Mouse (Mus musculus): ENCODE results near the gene Utp6. TPM values are rescaled to one million over a fixed set of nuclear protein-coding genes. Genes with fewer than 3 reads are reported as not detected.

Gene Utp6
- total RNA-seq, 4 experiments from 2014 or later, result 25.3 to 31.4 (median 28.2) TPM

DNA sequence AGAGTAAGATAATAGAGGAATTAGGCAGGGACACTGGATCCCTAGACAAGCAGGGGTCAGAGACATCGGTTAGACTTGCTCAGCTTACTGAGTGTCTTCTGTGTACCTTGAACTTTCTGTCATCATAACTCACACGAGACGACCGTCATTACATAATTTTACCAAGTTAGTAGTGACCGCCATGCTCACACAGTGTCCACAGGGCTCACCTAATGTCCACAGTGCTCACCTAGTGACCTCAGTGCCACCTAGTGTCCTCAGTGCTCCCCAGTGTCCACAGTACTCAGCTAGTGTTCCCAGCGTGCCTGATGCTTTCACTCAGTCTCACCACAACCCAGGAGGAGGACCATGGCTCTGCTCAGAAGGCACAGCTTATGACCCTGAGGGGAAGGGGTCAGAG lies 77.4 kb downstream of the Utp6 start:
- DNase-seq (ENCODE audit: low spot score in 2 of 2), result no peak

Other genes starting within 250 kb of the Utp6 start
- gene Suz12, start 30.7 kb upstream of the Utp6 start, total RNA-seq (2022), result 10 to 100 TPM; 34.4 to 48.9 (median 44.7) TPM
- gene Crlf3, start 118.6 kb upstream of the Utp6 start, total RNA-seq (2022), result 10 to 100 TPM; 16.1 to 23.6 (median 21.1) TPM
- 1 to 10 TPM; 3.4 to 4.9 (median 3.6) TPM for gene Atad5, start 127.0 kb upstream of the Utp6 start, total RNA-seq (2022)
- 10 to 100 TPM in 3 of 4 experiments, 1 to 10 TPM in 1; 7.5 to 14.8 (median 10.9) TPM for gene Tefm, start 179.8 kb upstream of the Utp6 start, total RNA-seq (2022)
- 10 to 100 TPM in 2 of 4 experiments, 1 to 10 TPM in 2; 6.9 to 12.6 (median 9.4) TPM for gene Adap2, start 191.7 kb upstream of the Utp6 start, total RNA-seq (2022)
- gene Rnf135, start 221.5 kb upstream of the Utp6 start, total RNA-seq (2022), result 1 to 10 TPM; 2.8 to 5.7 (median 4.6) TPM
- 10 to 100 TPM; 60.6 to 69.5 (median 63.4) TPM for gene Rhot1, start 246.6 kb upstream of the Utp6 start, total RNA-seq (2022)